Mouse (Mus musculus) bone marrow, adult 2 months (tissue): ENCODE results near the gene Mtr. TPM values are rescaled to one million over a fixed set of nuclear protein-coding genes. Genes with fewer than 3 reads are reported as not detected.

Experiments
- H3K27ac ChIP-seq: fragments of 200-500 bp; 2 replicates; pipeline ENCODE4 v1.5.1; 2012; ENCODE audit warnings: low read depth, mild to moderate bottlenecking, control low read depth, inconsistent platforms, low read length; ENCODE audit not compliant: control insufficient read depth, poor library complexity, insufficient read depth
- H3K4me1 ChIP-seq: fragments of 200-500 bp; 2 replicates; pipeline ENCODE4 v1.6.1; 2011; ENCODE audit warnings: low read length; ENCODE audit not compliant: control insufficient read depth, insufficient read depth
- H3K4me3 ChIP-seq: fragments of 200-500 bp; replicated peaks from 2 replicates; pipeline ENCODE3; 2011; ENCODE audit warnings: mild to moderate bottlenecking, low read depth, low read length, control low read depth; ENCODE audit not compliant: control insufficient read depth
- CTCF ChIP-seq: fragments of 200-500 bp; IDR thresholded peaks from 2 replicates; pipeline ENCODE4 v1.5.1; 2011; ENCODE audit warnings: low read length, control low read depth; ENCODE audit not compliant: control insufficient read depth, insufficient read depth
- POLR2A ChIP-seq: fragments of 200-500 bp; IDR thresholded peaks from 2 replicates; pipeline ENCODE4 v1.6.1; 2011; ENCODE audit warnings: low read depth, mild to moderate bottlenecking, control low read depth, low read length, borderline replicate concordance; ENCODE audit not compliant: control insufficient read depth
- WGBS: fragments of 180-500 bp; shearing (Covaris S2); methylation state at CpG from one replicate; pipeline ENCODE4 v1.1.7; 2018; 5-methylcytosine and 5-hydroxymethylcytosine counted together
- polyA plus RNA-seq: library from polyadenylated mRNA; stranded (reverse); fragments of >200 nt; gene quantifications from 2 replicates; pipeline ENCODE4 v1.2.4, GENCODE M21; 2011; ENCODE audit warnings: low replicate concordance; ENCODE audit not compliant: missing spikeins, insufficient read depth, insufficient read length

The Mtr gene
- polyA plus RNA-seq, 1 experiment = 16.4 TPM

DNA sequence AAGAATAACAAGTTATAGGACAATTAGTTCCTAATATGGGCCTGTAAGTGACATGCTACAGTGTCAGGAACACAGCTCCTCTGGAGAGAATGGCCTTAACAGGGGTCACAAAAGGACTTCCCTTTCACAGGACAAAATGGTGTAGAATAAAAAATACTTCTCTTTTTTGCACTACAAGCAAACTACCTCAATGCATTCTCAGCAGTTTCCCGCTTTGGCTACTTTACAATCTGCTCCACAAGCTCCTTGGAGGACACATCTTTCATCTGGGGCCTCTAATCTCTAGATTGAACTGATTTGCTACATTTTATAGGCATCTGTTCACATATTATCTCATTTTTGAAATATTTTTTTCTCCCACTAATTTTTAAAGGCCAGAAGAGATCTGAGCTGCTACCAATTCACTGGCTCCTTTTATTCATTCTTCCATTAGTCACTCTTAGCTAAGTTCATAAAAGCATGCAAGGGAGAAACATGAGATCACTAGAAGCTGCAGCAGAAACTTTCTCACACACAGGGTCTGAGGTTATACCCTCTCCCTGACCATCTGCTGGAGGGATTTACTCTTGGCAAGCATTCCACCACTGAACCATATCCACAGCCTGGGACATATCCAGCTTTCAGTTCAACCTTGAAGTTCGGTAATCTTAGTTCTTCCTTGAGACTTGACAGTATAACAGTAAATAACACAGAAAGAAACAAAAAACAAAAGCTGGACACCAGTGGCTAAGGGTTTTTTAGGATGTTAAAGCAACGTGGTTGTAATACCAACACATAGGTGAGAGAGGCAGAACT is 1.8 kb downstream of the Mtr start:
- TF ChIP-seq CTCF (no peak), POLR2A (no peak)
- WGBS = 15% methylated on average over 3 of the region's 3 CpGs
- Histone ChIP-seq H3K4me1 (no peaks in the 10 kb centered on the region; the same call in 1 of the 2 replicates), H3K27ac (no peak overlapping the region), H3K4me3 (peak overlapping the region; percentile 24)

- WGBS = 73% methylated on average over 3 of the region's 3 CpGs
- H3K4me3 ChIP-seq = no peak overlapping the region
- H3K27ac ChIP-seq = no peak overlapping the region
- H3K4me1 ChIP-seq = no peaks in the 10 kb centered on the region; the same call in 1 of the 2 replicates
- TF ChIP-seq POLR2A = no peak
- TF ChIP-seq CTCF = no peak
These were observed 7.4 kb downstream of the Mtr start for GRCm38 (mm10) chr13:12250496-12250895.

DNA sequence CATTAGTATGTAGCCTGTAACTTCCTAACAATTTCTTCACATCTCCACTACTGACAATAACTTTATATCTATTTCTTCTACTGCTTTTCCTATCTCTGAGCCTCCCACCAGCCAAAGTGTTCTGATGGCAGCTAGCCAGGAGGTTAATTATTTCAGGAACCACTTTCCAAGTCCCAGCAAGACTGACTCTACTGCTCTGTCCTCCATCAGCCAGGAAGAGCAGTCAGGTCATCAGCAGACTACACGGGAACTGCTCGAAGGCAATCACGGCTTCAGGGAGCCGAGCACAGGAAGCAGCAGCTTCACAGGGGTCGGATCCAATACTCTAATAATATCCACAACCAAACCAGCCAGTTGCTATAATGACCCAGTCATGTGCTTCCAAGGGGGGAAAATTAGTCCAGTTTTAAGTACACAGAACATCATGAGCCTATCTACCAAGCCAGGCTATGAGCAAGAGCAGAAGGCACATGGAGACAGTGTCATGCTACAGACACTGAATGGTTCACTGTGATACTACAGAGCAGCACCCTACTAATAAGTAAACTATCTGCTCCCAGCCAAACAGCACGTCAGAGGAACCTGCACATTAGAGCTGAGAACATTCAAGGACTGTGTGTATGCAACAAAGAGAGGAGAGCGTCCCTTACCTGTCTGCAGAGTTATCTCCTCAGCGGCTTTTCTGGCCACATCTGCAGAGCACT is 8.6 kb downstream of the Mtr start:
- Histone ChIP-seq H3K4me1 (no peaks in the 10 kb centered on the region; the same call in 1 of the 2 replicates), H3K27ac (no peak overlapping the region), H3K4me3 (no peak overlapping the region)
- 82% methylated on average over 8 of the region's 8 CpGs for WGBS
- no peak for TF ChIP-seq POLR2A
- no peak for TF ChIP-seq CTCF

DNA sequence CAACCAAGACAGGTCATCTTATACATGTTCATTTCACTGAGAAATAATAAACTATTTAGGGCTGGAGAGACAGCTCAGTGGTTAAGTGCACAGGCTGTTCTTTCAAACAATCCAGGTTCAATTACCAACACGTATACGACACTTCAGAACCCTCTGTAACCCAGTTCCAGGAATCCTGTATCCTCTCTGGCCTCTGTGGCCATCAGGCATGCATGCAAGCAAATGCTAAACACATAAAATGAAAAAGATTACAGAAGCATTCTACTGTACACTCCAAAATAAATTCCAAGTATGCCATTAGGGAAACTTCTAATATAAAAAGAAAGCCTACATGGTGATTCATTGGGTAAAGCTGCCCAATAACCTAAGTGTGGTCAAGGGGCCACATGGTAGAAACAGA is 12.0 kb downstream of the Mtr start:
- no peak overlapping the region for H3K4me3 ChIP-seq
- WGBS = 87% methylated on average over 2 of the region's 2 CpGs
- no peak overlapping the region for H3K27ac ChIP-seq
- TF ChIP-seq CTCF (no peak), POLR2A (no peak)
- no peaks in the 10 kb centered on the region; the same call in 1 of the 2 replicates for H3K4me1 ChIP-seq

GRCm38 (mm10) chr13:12243991-12244390 is 13.9 kb downstream of the Mtr start:
- no peaks in the 10 kb centered on the region for H3K4me1 ChIP-seq
- H3K27ac ChIP-seq = no peak overlapping the region
- 92% methylated on average over 4 of the region's 4 CpGs for WGBS
- H3K4me3 ChIP-seq = no peak overlapping the region
- TF ChIP-seq POLR2A (no peak), CTCF (no peak)

DNA sequence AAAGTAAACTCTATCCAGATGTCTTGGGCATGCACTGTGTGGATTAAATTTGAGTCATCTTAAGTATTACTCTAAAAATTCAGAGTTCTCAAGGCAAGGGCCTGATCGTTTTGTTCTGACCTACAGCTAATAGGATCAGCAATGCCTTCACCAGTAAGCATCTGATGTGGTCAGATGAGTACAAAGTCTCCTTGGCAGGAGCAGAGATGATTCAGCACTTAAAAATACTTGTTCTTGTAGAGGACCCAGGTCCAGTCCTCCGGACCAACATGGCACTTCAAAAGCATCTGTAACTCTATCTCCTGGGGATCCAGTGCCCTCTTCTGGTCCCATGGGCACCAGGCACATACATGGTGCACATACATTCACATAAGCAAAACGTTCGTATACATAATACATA is 25.8 kb downstream of the Mtr start:
- H3K27ac ChIP-seq = no peak overlapping the region
- H3K4me3 ChIP-seq = no peak overlapping the region
- TF ChIP-seq POLR2A = no peak
- TF ChIP-seq CTCF = no peak
- 92% methylated on average over 4 of the region's 4 CpGs for WGBS
- H3K4me1 ChIP-seq = no peaks in the 10 kb centered on the region

- 93% methylated on average over 4 of the region's 4 CpGs for WGBS
- TF ChIP-seq POLR2A (no peak), CTCF (no peak)
- H3K27ac ChIP-seq = no peak overlapping the region
- H3K4me1 ChIP-seq = no peaks in the 10 kb centered on the region
- H3K4me3 ChIP-seq = no peak overlapping the region
These were observed 29.7 kb downstream of the Mtr start for GRCm38 (mm10) chr13:12228248-12228647.

DNA sequence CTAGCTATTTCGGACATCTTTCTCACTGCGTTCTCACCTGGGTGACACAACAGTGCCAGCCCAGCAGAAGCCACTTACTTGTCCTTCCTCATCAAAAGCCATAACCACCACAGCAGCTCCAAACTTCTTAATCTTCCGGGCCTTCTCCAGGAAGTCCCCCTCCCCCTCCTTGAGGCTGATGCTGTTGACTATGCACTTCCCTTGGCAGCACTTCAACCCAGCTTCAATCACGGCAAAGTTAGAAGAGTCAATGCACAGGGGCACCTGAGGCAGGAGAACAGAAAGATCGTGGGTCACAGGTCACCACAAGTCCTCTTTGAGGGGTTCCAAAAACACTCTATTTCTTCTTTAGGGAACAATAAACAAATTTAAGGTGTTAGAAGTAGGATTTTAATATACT is 30.3 kb downstream of the Mtr start:
- no peak for TF ChIP-seq CTCF
- TF ChIP-seq POLR2A = no peak
- no peaks in the 10 kb centered on the region for H3K4me1 ChIP-seq
- 75% methylated on average over 5 of the region's 5 CpGs for WGBS
- H3K27ac ChIP-seq = no peak overlapping the region
- no peak overlapping the region for H3K4me3 ChIP-seq
